In genomic region chr16:30144818-30145464, GRCm38 (mm10) we compare ENCODE assay signal across 10 mouse cellular contexts.
DNase-seq lines count a peak whose midpoint lies in the region; ATAC-seq lines count a peak whose summit lies in the region.
"Had no signal": no experiment of that assay in that cellular context is flagged by ENCODE, and none has a peak within 500 bp of the region (broad histone marks: within the 10 kb centered on the region; RNA-seq: fewer than 3 reads in every experiment).

No protein-coding gene starts in this region.

- peak overlapping the region; percentile 53 for H3K9ac ChIP-seq in kidney, embryonic 16.5 days (replicated peaks; ENCODE audit: low read length)
- H3K9ac ChIP-seq in hindbrain, embryonic 16.5 days (ENCODE audit: low read depth, low read length), result no peak overlapping the region
- H3K9ac ChIP-seq in midbrain, embryonic 14.5 days (replicated peaks; ENCODE audit: low read length), result no peak overlapping the region

- no peak for DNase-seq in kidney, postnatal 14 days
- DNase-seq in embryonic facial prominence, embryonic 10.5 days (ENCODE audit: low spot score), result no peak
- DNase-seq in midbrain, embryonic 14.5 days, result peak; percentile 27
- no peak for DNase-seq in B cell, adult 2 months
- DNase-seq in spleen, postnatal 10 days (ENCODE audit: low spot score in 2 of 2), result no peak
- DNase-seq in cerebellum, postnatal 25 days, result no peak
- DNase-seq: lung, postnatal 14 days had no signal

- H3K36me3 ChIP-seq in kidney, embryonic 16.5 days (ENCODE audit: insufficient read depth, low read length), result no peaks in the 10 kb centered on the region
- H3K36me3 ChIP-seq in embryonic facial prominence, embryonic 10.5 days (replicated peaks), result no peaks in the 10 kb centered on the region
- no peaks in the 10 kb centered on the region for H3K36me3 ChIP-seq in hindbrain, embryonic 16.5 days (ENCODE audit: control insufficient read depth, insufficient read depth, low read length)
- H3K36me3 ChIP-seq in midbrain, embryonic 14.5 days (ENCODE audit: control insufficient read depth, insufficient read depth, low read length), result no peaks in the 10 kb centered on the region

- H3K27ac ChIP-seq in kidney, embryonic 16.5 days (ENCODE audit: low read length), result no peak overlapping the region
- peak overlapping the region; percentile 66 for H3K27ac ChIP-seq in embryonic facial prominence, embryonic 10.5 days (replicated peaks)
- no peak overlapping the region for H3K27ac ChIP-seq in hindbrain, embryonic 16.5 days (ENCODE audit: low read depth, low read length)
- no peak overlapping the region for H3K27ac ChIP-seq in midbrain, embryonic 14.5 days (replicated peaks; ENCODE audit: low read depth, low read length)

- H3K27me3 ChIP-seq in kidney, embryonic 16.5 days (ENCODE audit: insufficient read depth, low read length), result no peaks in the 10 kb centered on the region; the same call in 1 of the 2 replicates
- peaks cover 72% of the 10 kb centered on the region for H3K27me3 ChIP-seq in embryonic facial prominence, embryonic 10.5 days (replicated peaks; ENCODE audit: low read depth, poor library complexity, severe bottlenecking)
- H3K27me3 ChIP-seq in hindbrain, embryonic 16.5 days (replicated peaks; ENCODE audit: control insufficient read depth, insufficient read depth, low read length), result no peaks in the 10 kb centered on the region; the same call in 1 of the 2 replicates
- H3K27me3 ChIP-seq in midbrain, embryonic 14.5 days (ENCODE audit: control insufficient read depth, insufficient read depth, low read length), result peaks cover 13% of the 10 kb centered on the region; the same call in 1 of the 2 replicates
- H3K27me3 ChIP-seq: Patski had no signal

- H3K4me1 ChIP-seq in kidney, embryonic 16.5 days (ENCODE audit: insufficient read depth, low read length), result peaks cover 17% of the 10 kb centered on the region
- H3K4me1 ChIP-seq in embryonic facial prominence, embryonic 10.5 days, result peaks cover 23% of the 10 kb centered on the region
- peaks cover 7% of the 10 kb centered on the region for H3K4me1 ChIP-seq in hindbrain, embryonic 16.5 days (ENCODE audit: control insufficient read depth, insufficient read depth, low read depth, low read length)
- peaks cover 13% of the 10 kb centered on the region for H3K4me1 ChIP-seq in midbrain, embryonic 14.5 days (ENCODE audit: control insufficient read depth, insufficient read depth, low read length)

- no peak for ATAC-seq in kidney, embryonic 16.5 days (ENCODE audit: low FRiP score, low TSS enrichment)
- ATAC-seq in hindbrain, embryonic 16.5 days, result no peak
- no peak for ATAC-seq in midbrain, embryonic 14.5 days (ENCODE audit: low FRiP score, low TSS enrichment)
- ATAC-seq: Patski had no signal

- H3K4me2 ChIP-seq in kidney, embryonic 16.5 days (replicated peaks; ENCODE audit: low read depth, low read length), result peak overlapping the region; percentile 52
- H3K4me2 ChIP-seq in hindbrain, embryonic 16.5 days (ENCODE audit: low read length), result peak overlapping the region; percentile 48
- H3K4me2 ChIP-seq in midbrain, embryonic 14.5 days (ENCODE audit: low read length), result peak overlapping the region; percentile 44

- H3K4me3 ChIP-seq in kidney, embryonic 16.5 days (ENCODE audit: low read length), result peak overlapping the region; percentile 18; the same call in 1 of the 2 replicates
- H3K4me3 ChIP-seq in embryonic facial prominence, embryonic 10.5 days, result peak overlapping the region; percentile 39
- 0 out of 2 replicates have a peak overlapping the region, but pooled peaks have one; percentile 9 for H3K4me3 ChIP-seq in hindbrain, embryonic 16.5 days (ENCODE audit: low read length)
- H3K4me3 ChIP-seq in midbrain, embryonic 14.5 days (replicated peaks; ENCODE audit: low read depth, low read length), result no peak overlapping the region

- H3K9me3 ChIP-seq in kidney, embryonic 16.5 days (ENCODE audit: low read length), result 0 out of 2 replicates have a peak, but pooled peaks cover 3% of the 10 kb centered on the region
- H3K9me3 ChIP-seq in embryonic facial prominence, embryonic 10.5 days, result no peaks in the 10 kb centered on the region
- no peaks in the 10 kb centered on the region for H3K9me3 ChIP-seq in hindbrain, embryonic 16.5 days (ENCODE audit: control insufficient read depth, low read length)
- H3K9me3 ChIP-seq in midbrain, embryonic 14.5 days (ENCODE audit: control insufficient read depth, low read length), result peaks cover 3% of the 10 kb centered on the region; the same call in 1 of the 2 replicates

- 21% methylated on average over 13 of the region's 13 CpGs for WGBS in kidney, embryonic 16.5 days
- WGBS in embryonic facial prominence, embryonic 10.5 days, result 18% methylated on average over 13 of the region's 13 CpGs
- 16% methylated on average over 13 of the region's 13 CpGs for WGBS in hindbrain, embryonic 16.5 days
- WGBS in midbrain, embryonic 14.5 days, result 22% methylated on average over 13 of the region's 13 CpGs
